Mouse (Mus musculus) intestine, embryonic 14.5 days (tissue): ENCODE results near the gene Tbx1. TPM values are rescaled to one million over a fixed set of nuclear protein-coding genes. Genes with fewer than 3 reads are reported as not detected.

ENCODE experiments used
- ATAC-seq: fragments of 200-750 bp; cut with Nextera tagmentation; replicated peaks from 2 replicates; pipeline ENCODE4 v1.8.0; 2017; ENCODE audit warnings: low read depth, moderate number of reproducible peaks, moderate TSS enrichment, moderate library complexity; ENCODE audit not compliant: low FRiP score, low TSS enrichment
- DNase-seq: peaks from one replicate; pipeline ENCODE4 v3.0.0-alpha.2; 2018; ENCODE audit warnings: low spot score
- H3K27ac ChIP-seq: fragments of 300-500 bp; sonication (generic); 2 replicates; pipeline ENCODE4 v1.5.1; 2014; ENCODE audit warnings: low read depth, mild to moderate bottlenecking, control low read depth
- H3K27me3 ChIP-seq: fragments of 300-500 bp; sonication (generic); replicated peaks from 2 replicates; pipeline ENCODE4 v1.6.1; 2014; ENCODE audit warnings: low read length, control low read depth; ENCODE audit not compliant: control insufficient read depth, insufficient read depth
- H3K36me3 ChIP-seq: fragments of 300-500 bp; sonication (generic); 2 replicates; pipeline ENCODE4 v1.6.1; 2014; ENCODE audit warnings: low read length, control low read depth; ENCODE audit not compliant: control insufficient read depth, insufficient read depth
- H3K4me1 ChIP-seq: fragments of 300-500 bp; sonication (generic); replicated peaks from 2 replicates; pipeline ENCODE4 v1.6.1; 2014; ENCODE audit warnings: low read length, control low read depth, mixed read lengths; ENCODE audit not compliant: control insufficient read depth, insufficient read depth
- H3K4me2 ChIP-seq: fragments of 300-500 bp; sonication (generic); 2 replicates; pipeline ENCODE4 v1.6.1; 2014; ENCODE audit warnings: low read length
- H3K4me3 ChIP-seq: fragments of 300-500 bp; sonication (generic); 2 replicates; pipeline ENCODE4 v1.5.1; 2014; ENCODE audit warnings: low read depth, low read length, control low read depth, mixed read lengths
- H3K9ac ChIP-seq: fragments of 300-500 bp; sonication (generic); 2 replicates; pipeline ENCODE4 v1.6.1; 2014; ENCODE audit warnings: mild to moderate bottlenecking, low read length
- H3K9me3 ChIP-seq: fragments of 300-500 bp; sonication (generic); 2 replicates; pipeline ENCODE4 v1.6.1; 2016; ENCODE audit warnings: low read length, control low read depth; ENCODE audit not compliant: control insufficient read depth
- WGBS: fragments of 180-500 bp; shearing (Covaris S2); extraction: QIAGEN DNeasy Blood & Tissue Kit; methylation state at CpG from one replicate; pipeline ENCODE4 v1.1.7; 2014; 5-methylcytosine and 5-hydroxymethylcytosine counted together
- polyA plus RNA-seq: library from polyadenylated mRNA; unstranded; fragments of >200 nt; fragmentation: Nextera tagmentation; extraction: Ambion mirVana; gene quantifications from 2 replicates; pipeline ENCODE4 v1.2.1, GENCODE M21; 2014

Gene Tbx1
- polyA plus RNA-seq, 1 experiment from 2014 or later: 0.14 TPM

DNA sequence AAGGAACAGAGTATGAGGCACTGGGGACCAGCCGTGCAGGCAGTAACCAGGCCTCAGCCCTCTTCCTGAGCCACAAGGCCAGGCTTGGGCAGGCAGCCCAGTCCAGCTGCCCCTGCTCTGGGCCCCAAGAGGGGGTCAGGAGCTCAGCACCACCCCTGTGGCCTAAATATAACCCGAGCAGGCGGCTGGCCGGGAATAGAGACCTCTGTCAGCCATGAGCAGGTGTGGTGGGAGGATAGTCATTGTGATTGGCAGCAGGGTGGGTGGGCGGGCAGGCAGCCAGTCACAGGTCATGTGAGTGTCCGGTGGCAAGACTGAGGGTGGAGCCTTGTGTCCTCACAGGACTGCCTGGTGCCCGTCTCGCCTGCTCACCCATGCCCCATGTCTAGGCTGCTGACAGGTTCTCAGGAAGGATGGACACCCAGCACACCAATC, 13.8 kb upstream of the Tbx1 start:
- Histone ChIP-seq H3K4me3 (no peak overlapping the region), H3K4me2 (no peak overlapping the region), H3K27ac (no peak overlapping the region), H3K9me3 (no peaks in the 10 kb centered on the region), H3K27me3 (peaks cover 7% of the 10 kb centered on the region; the same call in 1 of the 2 replicates), H3K9ac (no peak overlapping the region), H3K36me3 (no peaks in the 10 kb centered on the region), H3K4me1 (peaks cover 5% of the 10 kb centered on the region; the same call in 1 of the 2 replicates)
- WGBS: 66% methylated on average over 8 of the region's 8 CpGs
- DNase-seq: no peak
- ATAC-seq: 0 out of 2 replicates have a peak, but pooled peaks have one; percentile 18

DNA sequence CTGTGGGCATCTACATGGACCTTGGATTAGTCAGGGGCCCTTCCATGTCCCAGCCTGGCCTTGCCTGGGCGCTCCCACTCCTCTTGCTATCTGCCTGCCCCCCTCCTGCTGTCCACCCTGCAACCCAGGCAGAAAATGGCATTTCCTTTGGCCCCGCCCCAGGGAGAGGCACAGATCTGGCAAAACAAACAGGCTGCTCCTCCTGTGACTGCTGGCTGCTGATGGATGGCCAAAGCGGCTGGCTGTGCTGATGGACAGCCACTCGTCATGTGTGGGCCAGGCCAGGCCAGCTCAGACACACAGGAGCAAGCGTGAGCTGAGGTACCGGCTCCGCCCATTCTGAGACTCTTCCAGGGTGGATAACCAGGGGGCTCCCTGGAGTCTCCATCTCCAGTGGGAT, 11.0 kb upstream of the Tbx1 start:
- no peaks in the 10 kb centered on the region for H3K36me3 ChIP-seq
- H3K4me3 ChIP-seq: no peak overlapping the region
- no peaks in the 10 kb centered on the region for H3K27me3 ChIP-seq
- DNase-seq: no peak
- no peak overlapping the region for H3K4me2 ChIP-seq
- no peaks in the 10 kb centered on the region for H3K9me3 ChIP-seq
- no peaks in the 10 kb centered on the region for H3K4me1 ChIP-seq
- no peak overlapping the region for H3K27ac ChIP-seq
- WGBS: 58% methylated on average over 7 of the region's 7 CpGs
- H3K9ac ChIP-seq: peak overlapping the region; percentile 13; the same call in 1 of the 2 replicates
- ATAC-seq: no peak

DNA sequence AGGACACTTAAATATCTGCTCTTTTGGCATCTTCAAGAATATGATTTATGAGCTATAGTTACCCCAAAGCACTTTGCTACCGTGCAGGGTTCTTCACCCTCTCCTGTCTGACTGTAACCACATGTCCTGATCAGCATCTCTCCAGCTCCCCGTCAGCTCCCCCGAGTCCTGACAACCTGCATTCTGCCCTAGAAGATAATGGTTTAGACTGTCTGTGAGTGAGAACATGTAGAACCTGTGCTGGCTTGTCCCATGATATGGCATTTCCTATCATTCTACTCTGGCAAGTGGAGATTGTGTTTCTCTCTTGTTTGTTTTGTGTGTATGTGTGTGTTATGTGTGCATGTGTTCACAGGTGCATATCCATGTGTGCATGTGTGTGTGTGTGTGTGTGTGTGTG, 7.5 kb upstream of the Tbx1 start:
- no peak overlapping the region for H3K9ac ChIP-seq
- ATAC-seq (no peak), DNase-seq (no peak)
- no peaks in the 10 kb centered on the region for H3K36me3 ChIP-seq
- no peaks in the 10 kb centered on the region for H3K9me3 ChIP-seq
- no peaks in the 10 kb centered on the region for H3K4me1 ChIP-seq
- no peak overlapping the region for H3K27ac ChIP-seq
- 61% methylated on average over 3 of the region's 3 CpGs for WGBS
- H3K4me2 ChIP-seq: no peak overlapping the region
- peaks cover 13% of the 10 kb centered on the region; the same call in 1 of the 2 replicates for H3K27me3 ChIP-seq
- H3K4me3 ChIP-seq: no peak overlapping the region

DNA sequence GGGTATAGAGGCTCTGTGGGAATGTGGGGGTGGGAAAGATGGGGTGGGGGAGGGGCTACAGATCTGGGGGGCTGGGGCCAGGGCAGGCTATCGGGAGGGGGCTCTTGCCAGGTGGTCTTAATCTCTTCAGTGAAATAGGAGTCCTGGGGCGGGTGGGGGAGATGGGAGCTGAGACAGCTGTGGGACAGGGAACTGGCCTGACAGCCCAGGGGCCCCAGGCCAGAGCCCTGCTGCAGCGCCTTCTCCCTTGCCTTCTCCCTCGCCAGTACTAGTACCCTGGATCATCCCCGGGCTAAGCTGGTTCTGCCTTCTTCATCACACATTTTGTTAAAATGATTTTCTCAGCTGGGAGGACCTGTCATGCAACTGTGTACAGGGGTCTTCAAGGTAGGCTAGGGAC, 5.8 kb upstream of the Tbx1 start:
- H3K27ac ChIP-seq: no peak overlapping the region
- no peaks in the 10 kb centered on the region for H3K9me3 ChIP-seq
- DNase-seq (no peak), ATAC-seq (no peak)
- no peak overlapping the region for H3K4me2 ChIP-seq
- 52% methylated on average over 5 of the region's 5 CpGs for WGBS
- peaks cover 6% of the 10 kb centered on the region for H3K4me1 ChIP-seq
- H3K27me3 ChIP-seq: peaks cover 27% of the 10 kb centered on the region
- H3K36me3 ChIP-seq: no peaks in the 10 kb centered on the region
- H3K9ac ChIP-seq: no peak overlapping the region
- H3K4me3 ChIP-seq: no peak overlapping the region

DNA sequence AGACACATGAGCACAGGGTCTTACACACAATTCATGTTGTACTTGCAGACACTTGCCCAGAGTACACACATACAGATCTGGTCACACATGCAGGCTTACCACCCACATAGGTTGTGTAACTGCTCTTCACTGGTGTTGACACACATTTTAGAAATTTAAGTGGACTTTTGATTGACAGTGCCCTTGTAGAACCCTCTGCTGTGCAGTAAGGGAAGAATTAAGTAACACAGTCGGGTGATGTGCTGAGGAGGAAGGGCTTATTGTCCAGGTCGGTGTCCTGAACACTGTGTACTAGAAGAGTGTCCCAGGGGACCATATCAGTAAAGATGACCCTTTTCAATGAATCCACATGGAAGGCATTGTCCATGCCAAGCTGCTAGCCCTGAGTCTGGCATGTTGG, 3.5 kb upstream of the Tbx1 start:
- 75% methylated on average over 2 of the region's 2 CpGs for WGBS

DNA sequence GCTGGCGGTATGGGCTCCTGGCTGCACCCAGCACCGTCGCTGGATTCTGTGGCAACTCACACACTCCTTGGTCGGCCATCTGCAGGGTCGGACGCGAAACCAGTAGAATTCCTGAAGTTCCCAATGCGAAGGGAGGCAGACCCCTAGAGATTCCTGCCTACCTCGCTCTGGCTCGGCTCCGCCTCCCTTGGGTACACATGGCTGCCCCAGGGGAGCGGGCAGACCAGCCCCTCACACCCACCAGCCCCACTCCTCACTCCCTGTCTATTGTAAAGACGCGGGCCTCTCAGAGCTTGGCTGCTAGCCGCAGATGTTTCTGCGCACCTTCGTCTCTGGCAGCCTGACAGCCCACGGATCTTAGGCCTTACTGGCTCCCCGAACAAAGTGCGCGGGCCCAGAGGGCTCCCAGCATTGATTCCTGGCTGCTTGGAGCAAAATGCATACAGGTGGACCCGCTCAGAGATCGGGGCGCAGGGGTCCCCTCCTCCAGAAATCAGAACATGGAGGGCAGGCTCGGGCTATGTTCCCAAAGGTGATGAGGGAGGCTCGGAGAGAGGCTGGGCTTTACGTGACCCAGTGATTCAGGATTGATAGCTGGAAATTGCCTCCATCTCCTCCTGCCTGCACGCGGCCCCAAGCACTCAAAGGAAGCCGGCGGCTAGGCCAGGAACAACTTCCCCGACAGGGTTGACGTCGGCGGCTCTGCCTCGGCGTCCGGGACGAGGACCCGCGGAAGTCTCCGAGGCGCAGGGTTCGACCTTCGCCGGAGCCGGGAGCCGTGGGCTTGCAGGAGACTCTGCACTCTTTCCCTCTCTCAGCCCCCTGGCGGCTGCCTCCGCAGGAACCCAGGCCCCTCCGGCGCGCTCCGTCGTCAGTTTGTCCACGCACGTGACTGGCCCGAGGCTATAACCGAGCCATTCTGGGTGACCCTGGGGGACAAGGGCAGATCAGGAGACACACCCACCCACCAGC, 862 bp upstream of the Tbx1 start:
- ATAC-seq (peak; percentile 37; the same call in 1 of the 2 replicates), DNase-seq (peak; percentile 82)
- H3K9me3 ChIP-seq: no peaks in the 10 kb centered on the region
- H3K27me3 ChIP-seq: peaks cover 77% of the 10 kb centered on the region
- peak overlapping the region; percentile 21 for H3K4me3 ChIP-seq
- H3K4me2 ChIP-seq: peak overlapping the region; percentile 48
- no peak overlapping the region for H3K9ac ChIP-seq
- H3K36me3 ChIP-seq: no peaks in the 10 kb centered on the region
- H3K4me1 ChIP-seq: peaks cover 28% of the 10 kb centered on the region
- 2% methylated on average over 59 of the region's 59 CpGs for WGBS
- H3K27ac ChIP-seq: no peak overlapping the region

More for the DNA sequence above, 3.5 kb upstream of the Tbx1 start:
- Histone ChIP-seq H3K4me2 (no peak overlapping the region), H3K4me3 (no peak overlapping the region), H3K4me1 (peaks cover 15% of the 10 kb centered on the region), H3K9me3 (no peaks in the 10 kb centered on the region), H3K27me3 (peaks cover 51% of the 10 kb centered on the region), H3K36me3 (no peaks in the 10 kb centered on the region), H3K9ac (no peak overlapping the region), H3K27ac (no peak overlapping the region)
- DNase-seq: no peak
- no peak for ATAC-seq

DNA sequence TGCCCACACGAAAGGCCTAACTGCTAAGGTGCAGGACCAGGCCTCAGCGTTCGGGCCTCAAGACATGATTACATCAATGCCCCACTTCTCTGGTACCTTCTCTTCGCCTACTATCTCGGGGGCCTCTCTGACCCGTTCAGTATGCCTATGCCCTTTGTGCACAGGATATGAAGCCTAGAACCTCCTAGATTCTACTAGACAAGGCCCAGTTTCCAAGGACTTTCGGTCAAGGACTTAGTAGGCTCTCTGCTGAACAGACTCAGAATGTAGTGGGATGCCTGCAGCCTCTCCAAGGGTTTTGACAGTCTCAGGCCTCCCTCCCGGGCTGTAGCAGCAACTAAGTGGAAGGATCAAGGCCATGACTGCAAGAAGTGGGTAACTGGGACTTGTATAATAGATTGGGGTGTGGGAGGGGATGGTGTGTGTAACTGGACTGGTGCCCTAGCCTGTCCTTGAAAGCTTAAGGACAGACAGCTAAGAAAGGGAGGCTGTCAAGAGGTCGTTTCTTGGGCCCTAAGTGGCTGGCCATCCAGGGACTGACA, 1.3 kb downstream of the Tbx1 start:
- no peak for DNase-seq
- Histone ChIP-seq H3K4me1 (peaks cover 28% of the 10 kb centered on the region), H3K27me3 (peaks cover 95% of the 10 kb centered on the region), H3K4me3 (no peak overlapping the region), H3K9me3 (no peaks in the 10 kb centered on the region), H3K27ac (no peak overlapping the region), H3K36me3 (no peaks in the 10 kb centered on the region), H3K4me2 (no peak overlapping the region), H3K9ac (no peak overlapping the region)
- 33% methylated on average over 9 of the region's 9 CpGs for WGBS
- ATAC-seq: no peak

DNA sequence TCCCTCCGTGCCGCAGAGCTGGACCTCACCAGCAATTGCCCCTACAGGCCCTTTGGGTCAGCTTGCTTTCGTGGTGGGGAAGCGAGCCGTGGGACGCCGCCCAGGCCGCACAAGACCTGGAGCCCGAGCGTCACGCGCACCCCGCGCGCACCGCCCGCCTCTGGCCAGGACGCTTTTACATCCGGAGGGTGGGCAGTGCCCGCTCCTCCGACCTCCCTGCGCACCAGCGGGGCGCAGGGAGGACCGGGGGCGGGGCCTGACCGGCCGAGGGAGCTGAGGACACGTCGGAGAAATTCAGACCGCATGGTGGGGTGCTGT, 1.8 kb downstream of the Tbx1 start:
- Histone ChIP-seq H3K36me3 (no peaks in the 10 kb centered on the region), H3K4me2 (no peak overlapping the region), H3K9ac (no peak overlapping the region), H3K27me3 (peaks cover 97% of the 10 kb centered on the region), H3K27ac (no peak overlapping the region), H3K4me3 (no peak overlapping the region), H3K9me3 (no peaks in the 10 kb centered on the region), H3K4me1 (peaks cover 28% of the 10 kb centered on the region)
- 5% methylated on average over 31 of the region's 31 CpGs for WGBS
- no peak for ATAC-seq
- no peak for DNase-seq
